Mouse (Mus musculus): ENCODE results near the gene Gm10375.
"Not testable (repeated sequence)": the region's sequence is repeated elsewhere in the genome, so short reads cannot be mapped to it uniquely, and the experiment has no call there.

Gm10375 gene

GRCm38 (mm10) chr14:43607913-43608312 lies at the start of gene Gm10375:
Gene Gm10375 (minus strand): TSS chr14:43608013.
- DNase-seq, result not testable (repeated sequence)

DNA sequence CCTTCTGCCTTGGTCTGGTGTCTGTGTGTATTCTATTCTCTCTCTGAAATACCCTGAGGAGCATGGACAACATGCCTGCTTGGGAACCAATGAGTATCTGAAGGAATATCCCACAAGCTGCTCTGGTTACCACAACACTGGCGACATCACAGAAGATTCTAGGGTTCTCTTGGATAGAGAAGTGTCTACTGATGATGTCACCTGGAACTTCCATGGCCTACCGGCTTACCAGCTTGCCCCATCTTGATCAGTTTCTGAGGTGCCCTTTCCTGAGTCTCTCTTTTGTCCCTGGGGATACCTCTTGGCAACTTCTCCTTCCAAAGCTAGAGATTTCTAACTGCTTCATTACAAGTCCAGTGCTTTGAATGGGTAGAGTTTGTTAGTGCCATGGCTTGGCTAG lies 28.8 kb downstream of the Gm10375 start, which contains the start of gene Gm17654:
Gene Gm17654, minus strand, starts transcription at position 101 of the 400 bp plus-strand sequence.
- DNase-seq, result not testable (repeated sequence)

DNA sequence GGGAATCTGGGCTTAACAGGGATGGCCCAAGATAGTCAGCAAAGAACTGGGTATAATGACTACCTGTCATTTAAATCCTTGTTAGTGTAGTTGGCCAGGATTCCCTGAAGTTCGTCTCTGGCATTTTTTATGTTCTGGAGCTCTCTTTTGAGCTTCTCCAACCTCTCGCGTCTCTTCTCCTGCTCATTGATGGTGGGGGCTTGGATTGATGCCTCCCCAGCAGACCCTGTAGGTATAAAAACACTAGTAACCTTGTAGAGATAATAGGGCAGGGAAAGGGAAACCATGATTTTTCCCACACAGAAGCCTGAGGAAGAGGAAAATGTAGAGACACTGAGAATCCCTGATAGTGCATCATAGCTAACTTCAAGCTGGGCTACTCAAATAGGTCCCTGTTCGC lies 29.8 kb downstream of the Gm10375 start:
- not testable (repeated sequence) for DNase-seq

All from cerebellum, postnatal 36 days (tissue).